Mouse (Mus musculus): ENCODE measurements at regions not wholly inside any gene's neighbourhood (a gene's known extent, or its start where the extent isn't known, plus 50 kb on each side); places are given as distances from the start of the nearest gene placed in this dataset.

GRCm38 (mm10) chr14:54065466-54065865 lies 188.4 kb downstream of the Dad1 start:
- no peak for ATAC-seq (ENCODE audit: low FRiP score, low read depth)

GRCm38 (mm10) chr14:54064541-54065402 lies 189.1 kb downstream of the Dad1 start:
- no peaks in the 10 kb centered on the region for H3K9me3 ChIP-seq (ENCODE audit: control insufficient read depth, low read length)
- TF ChIP-seq POLR2A (IDR thresholded peaks at IDR 0.05; ENCODE audit: borderline replicate concordance, extremely low read depth, insufficient read depth, insufficient read length), result no peak
- peak overlapping the region; percentile 10; the same call in 1 of the 2 replicates for H3K4me2 ChIP-seq (replicated peaks; ENCODE audit: low read depth, low read length, severe bottlenecking)
- DNase-seq (ENCODE audit: low spot score) (peak; percentile 74), ATAC-seq (ENCODE audit: low FRiP score, low read depth) (peak; percentile 19; the same call in 1 of the 2 replicates)
- no peak overlapping the region for H3K9ac ChIP-seq (ENCODE audit: low read depth, low read length, severe bottlenecking)
- H3K4me1 ChIP-seq (ENCODE audit: control insufficient read depth, insufficient read depth, low read length), result no peaks in the 10 kb centered on the region
- H3K36me3 ChIP-seq (ENCODE audit: control insufficient read depth, insufficient read depth, low read length), result no peaks in the 10 kb centered on the region
- 25% methylated on average over 11 of the region's 11 CpGs for WGBS
- H3K27ac ChIP-seq (replicated peaks; ENCODE audit: low read depth, low read length), result no peak overlapping the region
- H3K4me3 ChIP-seq (replicated peaks; ENCODE audit: low read length), result no peak overlapping the region
- no peaks in the 10 kb centered on the region for H3K27me3 ChIP-seq (ENCODE audit: control insufficient read depth, insufficient read depth, low read length)

More at GRCm38 (mm10) chr14:54065466-54065865, 188.4 kb downstream of the Dad1 start:
- no peak overlapping the region for H3K27ac ChIP-seq (replicated peaks; ENCODE audit: low read depth, low read length)
- DNase-seq (ENCODE audit: low spot score), result no peak
- no peaks in the 10 kb centered on the region for H3K9me3 ChIP-seq (ENCODE audit: control insufficient read depth, low read length)
- H3K4me2 ChIP-seq (replicated peaks; ENCODE audit: low read depth, low read length, severe bottlenecking), result no peak overlapping the region
- no peak overlapping the region for H3K9ac ChIP-seq (ENCODE audit: low read depth, low read length, severe bottlenecking)
- H3K27me3 ChIP-seq (ENCODE audit: control insufficient read depth, insufficient read depth, low read length), result no peaks in the 10 kb centered on the region
- no peaks in the 10 kb centered on the region for H3K36me3 ChIP-seq (ENCODE audit: control insufficient read depth, insufficient read depth, low read length)
- 63% methylated on average over 4 of the region's 4 CpGs for WGBS
- TF ChIP-seq POLR2A (IDR thresholded peaks at IDR 0.05; ENCODE audit: borderline replicate concordance, extremely low read depth, insufficient read depth, insufficient read length), result no peak
- H3K4me3 ChIP-seq (replicated peaks; ENCODE audit: low read length), result no peak overlapping the region
- H3K4me1 ChIP-seq (ENCODE audit: control insufficient read depth, insufficient read depth, low read length), result no peaks in the 10 kb centered on the region

- Histone ChIP-seq H3K4me1 (ENCODE audit: control insufficient read depth, insufficient read depth, low read length) (no peaks in the 10 kb centered on the region), H3K4me3 (replicated peaks; ENCODE audit: low read length) (no peak overlapping the region), H3K9me3 (ENCODE audit: control insufficient read depth, low read length) (no peaks in the 10 kb centered on the region), H3K27ac (replicated peaks; ENCODE audit: low read depth, low read length) (no peak overlapping the region), H3K9ac (ENCODE audit: low read depth, low read length, severe bottlenecking) (no peak overlapping the region), H3K36me3 (ENCODE audit: control insufficient read depth, insufficient read depth, low read length) (no peaks in the 10 kb centered on the region), H3K4me2 (replicated peaks; ENCODE audit: low read depth, low read length, severe bottlenecking) (no peak overlapping the region), H3K27me3 (ENCODE audit: control insufficient read depth, insufficient read depth, low read length) (no peaks in the 10 kb centered on the region)
- DNase-seq (ENCODE audit: low spot score) (no peak), ATAC-seq (ENCODE audit: low FRiP score, low read depth) (no peak)
- 29% methylated on average over 3 of the region's 3 CpGs for WGBS
- TF ChIP-seq POLR2A (IDR thresholded peaks at IDR 0.05; ENCODE audit: borderline replicate concordance, extremely low read depth, insufficient read depth, insufficient read length), result no peak
Measured at GRCm38 (mm10) chr14:54061570-54061969, 192.3 kb downstream of the Dad1 start.

GRCm38 (mm10) chr14:54059776-54060175 lies 194.1 kb downstream of the Dad1 start:
- no peak overlapping the region for H3K9ac ChIP-seq (ENCODE audit: low read depth, low read length, severe bottlenecking)
- H3K27ac ChIP-seq (replicated peaks; ENCODE audit: low read depth, low read length), result no peak overlapping the region
- H3K4me2 ChIP-seq (replicated peaks; ENCODE audit: low read depth, low read length, severe bottlenecking), result no peak overlapping the region
- WGBS, result 20% methylated on average over 4 of the region's 4 CpGs
- TF ChIP-seq POLR2A (IDR thresholded peaks at IDR 0.05; ENCODE audit: borderline replicate concordance, extremely low read depth, insufficient read depth, insufficient read length), result no peak
- H3K4me3 ChIP-seq (replicated peaks; ENCODE audit: low read length), result no peak overlapping the region
- no peaks in the 10 kb centered on the region for H3K27me3 ChIP-seq (ENCODE audit: control insufficient read depth, insufficient read depth, low read length)
- H3K4me1 ChIP-seq (ENCODE audit: control insufficient read depth, insufficient read depth, low read length), result no peaks in the 10 kb centered on the region
- ATAC-seq (ENCODE audit: low FRiP score, low read depth) (peak; percentile 87), DNase-seq (ENCODE audit: low spot score) (peak; percentile 89)
- no peaks in the 10 kb centered on the region for H3K9me3 ChIP-seq (ENCODE audit: control insufficient read depth, low read length)
- no peaks in the 10 kb centered on the region for H3K36me3 ChIP-seq (ENCODE audit: control insufficient read depth, insufficient read depth, low read length)

GRCm38 (mm10) chr14:54059096-54059495 lies 194.8 kb downstream of the Dad1 start:
- DNase-seq (ENCODE audit: low spot score), result no peak
- no peak for ATAC-seq (ENCODE audit: low FRiP score, low read depth)
- TF ChIP-seq POLR2A (IDR thresholded peaks at IDR 0.05; ENCODE audit: borderline replicate concordance, extremely low read depth, insufficient read depth, insufficient read length), result no peak

More at GRCm38 (mm10) chr14:54059096-54059495, 194.8 kb downstream of the Dad1 start:
- H3K27me3 ChIP-seq (ENCODE audit: control insufficient read depth, insufficient read depth, low read length), result no peaks in the 10 kb centered on the region
- H3K4me1 ChIP-seq (ENCODE audit: control insufficient read depth, insufficient read depth, low read length), result no peaks in the 10 kb centered on the region
- no peak overlapping the region for H3K4me2 ChIP-seq (replicated peaks; ENCODE audit: low read depth, low read length, severe bottlenecking)
- no peak overlapping the region for H3K4me3 ChIP-seq (replicated peaks; ENCODE audit: low read length)
- H3K27ac ChIP-seq (replicated peaks; ENCODE audit: low read depth, low read length), result no peak overlapping the region
- H3K9ac ChIP-seq (ENCODE audit: low read depth, low read length, severe bottlenecking), result no peak overlapping the region
- 79% methylated on average over 6 of the region's 6 CpGs for WGBS
- no peaks in the 10 kb centered on the region for H3K9me3 ChIP-seq (ENCODE audit: control insufficient read depth, low read length)
- no peaks in the 10 kb centered on the region for H3K36me3 ChIP-seq (ENCODE audit: control insufficient read depth, insufficient read depth, low read length)
